Mouse (Mus musculus): ENCODE results near the gene Prr23a1. TPM values are rescaled to one million over a fixed set of nuclear protein-coding genes. Genes with fewer than 3 reads are reported as not detected.
"Not testable (repeated sequence)": the region's sequence is repeated elsewhere in the genome, so short reads cannot be mapped to it uniquely, and the experiment has no call there.

The Prr23a1 gene
- polyA plus RNA-seq (2017; shearing (Covaris generic)), result not detected

DNA sequence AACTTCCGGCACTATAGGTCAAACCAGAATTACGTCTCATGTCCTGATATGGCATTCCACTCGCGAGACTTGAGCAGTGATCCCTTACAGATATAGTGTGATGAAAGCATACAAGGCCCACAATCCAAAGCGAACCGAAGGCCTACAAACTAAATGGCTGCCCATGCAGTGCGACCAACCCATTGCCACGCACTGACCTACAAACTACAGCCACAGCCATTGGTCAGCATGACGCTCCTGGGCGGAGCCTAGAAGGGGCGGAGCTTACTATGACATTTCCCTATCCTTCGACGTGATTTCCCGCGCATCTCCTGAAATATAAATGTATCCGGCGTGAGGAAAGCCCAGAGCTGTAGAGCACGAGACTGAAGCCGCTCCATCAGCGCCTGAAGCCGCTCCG, at the start of gene Prr23a1:
TSS of gene Prr23a1 (plus strand) at position 387 of the 400 bp plus-strand sequence.
- ATAC-seq, result no peak

DNA sequence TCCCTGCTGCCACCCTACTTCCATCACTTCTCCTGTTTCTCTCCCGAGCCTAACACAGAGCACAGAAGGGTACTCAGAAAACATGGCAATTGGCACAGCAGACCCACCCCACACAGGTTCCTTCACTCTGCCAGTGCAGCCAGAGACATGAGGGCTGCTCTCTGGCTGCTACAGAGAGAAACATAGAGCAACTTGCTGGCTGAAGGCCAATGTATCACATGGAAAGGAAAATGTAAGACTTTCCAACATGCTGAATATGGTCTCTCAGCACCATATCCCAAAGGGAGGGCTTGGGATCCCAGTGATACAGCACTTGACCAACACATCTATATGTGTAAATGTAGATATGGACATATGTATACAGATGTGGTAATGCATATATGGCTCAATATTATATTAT, 43.3 kb upstream of the Prr23a1 start:
- ATAC-seq, result no peak

DNA sequence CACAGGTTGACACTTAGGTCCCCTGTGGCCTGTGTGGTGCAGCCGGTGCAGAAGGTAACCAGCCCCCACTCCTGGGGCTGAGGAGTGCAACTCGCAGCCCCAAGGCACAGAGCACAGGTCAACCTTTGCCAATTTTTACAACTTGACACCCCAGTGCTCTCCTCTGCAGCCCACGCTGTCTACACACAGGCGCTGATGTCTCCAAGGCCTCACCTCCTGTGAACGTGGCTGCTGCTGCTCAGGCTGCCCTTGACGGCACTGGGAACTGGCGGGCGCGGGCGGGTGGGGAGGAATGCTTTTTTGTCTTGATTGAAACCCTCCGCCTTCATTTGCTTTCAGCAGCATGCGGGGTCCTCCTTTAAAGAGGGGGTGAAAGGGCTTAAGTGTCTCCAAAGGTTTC, 38.3 kb upstream of the Prr23a1 start:
- ATAC-seq, result no peak

DNA sequence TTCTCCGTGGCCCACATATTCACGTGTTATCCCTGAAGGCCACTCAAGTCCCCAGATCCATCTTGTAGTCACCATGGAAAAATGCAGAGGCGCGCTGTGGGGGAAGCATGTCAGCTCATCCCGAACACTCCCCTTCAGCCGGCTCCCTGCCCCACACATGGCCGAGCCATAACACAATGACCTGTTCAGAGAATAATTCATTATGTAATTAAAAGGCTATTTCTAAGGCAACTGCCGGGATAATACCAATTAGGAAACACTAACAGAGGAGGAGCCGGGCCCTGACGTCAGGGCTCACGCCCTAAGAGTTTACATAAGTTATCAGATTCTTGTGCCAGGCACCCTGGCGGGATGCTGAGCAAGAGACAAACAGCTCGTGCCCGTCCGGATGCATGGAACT, 36.8 kb upstream of the Prr23a1 start:
- no peak for ATAC-seq

DNA sequence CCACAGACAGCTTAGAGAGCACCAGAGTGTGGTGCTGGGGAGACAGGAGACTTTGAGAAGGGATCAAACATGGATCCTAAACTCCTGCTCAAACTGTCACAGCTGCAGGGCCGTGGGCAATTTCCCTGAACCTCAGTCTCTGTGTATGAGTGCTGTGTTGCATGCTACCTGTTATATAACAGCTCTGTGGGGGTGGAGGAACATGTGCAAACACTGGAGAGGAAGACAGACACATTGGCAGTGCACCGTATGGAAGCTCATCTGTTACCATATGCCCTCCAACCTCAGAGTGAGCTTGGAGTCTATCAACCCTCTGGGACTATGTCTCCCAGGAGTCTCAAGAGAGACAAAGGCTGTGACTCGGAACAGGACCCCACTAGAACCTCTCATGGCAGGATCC, 36.4 kb upstream of the Prr23a1 start:
- ATAC-seq, result no peak

DNA sequence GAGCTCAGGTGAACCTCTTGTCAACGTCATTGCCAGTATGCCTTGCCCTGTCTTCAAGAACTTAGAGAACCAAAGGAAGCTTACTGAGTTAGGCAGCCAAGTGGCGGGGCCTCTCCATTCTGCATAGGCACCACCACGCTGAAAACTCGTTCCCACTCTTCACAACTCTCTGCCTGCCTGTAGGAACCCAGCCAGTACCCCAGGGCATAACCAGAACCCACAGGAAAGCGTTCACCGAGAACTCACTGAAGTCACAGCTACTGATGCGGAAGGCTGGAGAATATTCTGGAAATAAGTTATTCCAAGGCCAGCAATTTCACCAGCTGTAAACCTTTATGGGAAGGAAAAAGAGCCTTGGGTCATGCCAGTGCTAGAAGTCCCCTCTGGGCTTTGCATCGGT, 34.7 kb upstream of the Prr23a1 start:
- no peak for ATAC-seq

DNA sequence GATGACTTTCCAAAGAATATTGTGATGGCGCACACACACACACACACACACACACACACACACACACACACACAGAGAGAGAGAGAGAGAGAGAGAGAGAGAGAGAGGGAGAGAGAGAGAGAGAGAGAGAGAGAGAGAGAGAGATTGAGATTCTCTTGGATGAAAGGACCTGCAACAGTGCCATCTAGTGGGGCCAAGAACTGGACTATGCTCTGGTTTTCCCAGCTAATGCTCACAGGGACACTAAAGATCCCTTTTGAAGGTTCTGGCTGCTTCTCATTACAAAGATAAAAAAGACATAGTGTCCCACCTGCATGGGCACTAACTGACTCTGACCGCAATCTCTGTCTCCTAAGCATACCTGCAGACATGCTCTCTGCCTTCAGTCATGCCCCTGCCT, 32.8 kb upstream of the Prr23a1 start:
- not testable (repeated sequence) for ATAC-seq

DNA sequence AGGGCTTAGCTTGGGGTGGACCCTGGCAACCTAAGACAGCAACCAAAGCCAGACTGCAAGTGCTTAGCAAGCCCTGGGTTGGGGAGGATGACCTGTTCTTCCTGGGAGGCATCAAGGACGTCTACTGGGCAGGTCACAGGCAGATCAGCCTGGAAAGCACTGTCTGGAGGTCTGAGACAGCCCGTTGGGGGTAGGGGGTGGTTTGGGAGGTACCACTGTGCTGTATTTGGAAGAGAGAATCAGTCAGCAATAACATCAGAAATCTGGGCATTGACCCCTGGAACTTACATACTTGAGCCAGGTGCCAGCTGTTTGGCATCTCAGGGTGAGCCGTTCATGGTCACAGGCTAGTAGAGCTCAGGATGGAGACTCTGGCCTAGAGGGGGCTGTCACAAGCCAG, 26.2 kb upstream of the Prr23a1 start:
- ATAC-seq, result no peak

DNA sequence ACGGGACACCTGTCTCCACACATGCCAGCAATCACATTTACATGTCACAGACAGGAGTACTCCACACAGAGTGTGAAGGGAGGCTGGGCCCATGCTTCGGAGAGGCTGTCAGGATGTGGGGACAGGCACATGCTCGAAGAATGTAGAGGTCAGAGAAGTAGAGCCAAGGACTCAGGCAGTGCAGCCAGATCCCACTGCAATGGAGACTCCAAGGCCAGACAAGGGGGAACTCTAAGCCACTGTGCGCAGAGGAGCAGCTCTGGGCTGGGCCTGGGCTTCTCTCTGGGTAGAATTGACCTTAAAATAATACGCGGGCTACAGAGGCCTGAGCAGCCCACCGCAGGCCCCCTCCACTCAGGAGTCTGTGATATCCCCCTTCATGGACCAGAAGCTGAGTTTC, 24.7 kb upstream of the Prr23a1 start:
- no peak for ATAC-seq

DNA sequence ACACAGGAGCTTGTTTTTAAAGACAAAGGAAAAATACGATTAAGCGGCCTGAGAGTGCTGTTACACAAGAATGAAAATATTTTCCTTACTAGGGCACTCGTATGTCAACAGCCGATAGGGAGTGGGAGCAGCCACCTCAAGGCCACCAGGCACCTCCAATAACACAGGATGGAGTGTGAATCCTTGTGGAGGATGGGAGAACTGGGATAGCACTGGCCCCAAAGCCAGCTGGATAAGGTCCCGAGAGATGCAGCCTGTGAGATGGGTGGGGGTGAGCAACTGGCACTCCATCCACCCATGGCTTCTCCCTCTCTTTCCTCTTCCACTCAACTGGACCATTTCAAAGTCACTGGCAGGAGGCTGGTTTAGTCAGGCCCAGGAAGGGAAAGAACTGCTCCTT, 23.3 kb upstream of the Prr23a1 start:
- ATAC-seq, result no peak

DNA sequence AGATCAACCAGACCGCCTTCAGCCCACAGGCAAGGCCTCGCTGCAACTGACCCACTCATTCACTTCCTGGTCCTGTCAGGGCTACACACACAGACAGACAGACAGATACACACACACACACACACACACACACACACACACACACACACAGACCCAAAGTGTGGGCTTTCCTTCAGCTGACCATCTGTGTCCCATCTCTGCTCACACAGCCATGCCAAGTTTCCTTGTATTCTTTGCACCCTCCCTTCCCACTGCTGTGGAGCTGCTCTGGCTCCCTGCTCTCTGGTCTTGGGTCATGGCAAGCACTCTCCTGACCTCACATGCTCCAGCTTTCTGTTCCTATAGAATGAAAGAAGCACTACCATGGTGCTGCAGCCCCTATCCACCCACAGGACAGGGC, 22.8 kb upstream of the Prr23a1 start:
- no peak for ATAC-seq

DNA sequence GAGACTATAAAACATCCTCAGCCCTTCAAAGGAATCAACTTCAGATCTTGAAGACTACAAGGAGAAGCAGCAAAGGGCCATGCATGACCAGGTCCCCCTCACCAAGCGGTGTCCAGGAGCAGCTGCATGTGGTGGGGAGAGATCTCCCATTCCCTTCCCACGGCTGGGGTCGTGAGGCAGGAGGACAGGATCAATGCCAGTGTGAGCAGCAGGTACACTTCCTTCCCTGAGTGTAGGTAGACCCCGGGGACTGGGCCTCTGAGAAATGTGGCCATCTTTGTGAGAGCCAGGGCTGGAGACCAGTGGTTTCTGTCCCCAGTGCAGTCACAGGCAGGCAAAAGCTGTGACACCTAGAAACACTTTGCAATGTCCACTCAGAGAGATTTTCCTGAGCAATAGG, 21.8 kb upstream of the Prr23a1 start:
- no peak for ATAC-seq

DNA sequence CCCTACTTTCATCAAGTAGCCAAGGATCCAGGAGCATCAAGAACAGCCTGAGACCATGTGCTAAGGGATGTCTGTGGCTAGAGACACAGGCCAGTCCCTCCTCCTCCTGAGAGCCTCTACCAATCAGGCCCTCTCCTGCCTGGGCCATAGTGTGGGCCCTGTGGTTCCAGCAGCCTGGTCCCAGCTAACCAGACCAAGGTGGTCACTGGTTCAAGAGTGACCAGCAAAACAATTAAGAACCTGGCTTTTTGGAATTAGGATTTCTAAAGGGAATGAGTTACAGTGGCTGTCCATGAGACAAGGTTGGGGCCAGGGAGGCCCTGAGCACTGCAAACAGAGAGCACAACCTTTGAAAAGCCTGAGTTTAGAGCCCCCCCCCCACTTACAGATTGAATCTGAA, 21.2 kb upstream of the Prr23a1 start:
- ATAC-seq, result no peak

DNA sequence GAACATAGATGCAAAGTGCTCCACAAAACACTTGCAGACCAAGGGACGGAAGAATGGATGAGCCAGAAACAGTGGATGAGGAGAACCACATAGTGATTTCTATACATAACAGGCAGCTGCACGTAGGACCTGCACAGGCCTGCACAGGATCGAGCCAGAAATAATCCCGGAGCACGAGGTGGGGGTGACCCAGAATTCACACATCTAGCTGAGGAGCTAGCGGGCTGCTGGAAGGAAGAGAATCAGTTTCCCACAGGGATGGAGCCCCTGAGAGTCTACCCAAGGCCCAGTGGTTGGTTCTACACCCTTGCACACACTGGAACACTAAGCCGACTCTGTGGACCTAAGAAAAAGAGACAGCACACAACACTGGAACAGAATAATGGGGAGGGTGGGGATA, 18.5 kb upstream of the Prr23a1 start:
- no peak for ATAC-seq

DNA sequence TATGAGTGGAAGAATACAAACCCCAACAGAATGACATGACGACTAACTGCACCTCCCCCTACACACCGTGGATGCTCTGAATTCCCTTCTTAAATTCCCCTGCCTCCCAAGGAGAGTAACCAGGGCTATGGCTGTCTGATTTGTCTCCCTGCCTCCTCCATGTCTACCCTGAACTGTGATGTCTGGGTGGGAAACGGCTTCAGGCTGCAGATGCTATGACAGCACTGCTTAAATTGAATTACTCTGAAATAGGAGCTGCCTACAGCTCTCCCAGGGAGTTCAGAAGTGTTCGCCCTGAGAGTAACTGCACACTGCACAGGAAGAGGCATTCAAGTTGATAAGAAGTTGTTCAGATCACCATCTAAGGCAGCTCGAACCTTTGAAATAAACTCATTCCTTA, 12.8 kb upstream of the Prr23a1 start:
- ATAC-seq, result no peak

DNA sequence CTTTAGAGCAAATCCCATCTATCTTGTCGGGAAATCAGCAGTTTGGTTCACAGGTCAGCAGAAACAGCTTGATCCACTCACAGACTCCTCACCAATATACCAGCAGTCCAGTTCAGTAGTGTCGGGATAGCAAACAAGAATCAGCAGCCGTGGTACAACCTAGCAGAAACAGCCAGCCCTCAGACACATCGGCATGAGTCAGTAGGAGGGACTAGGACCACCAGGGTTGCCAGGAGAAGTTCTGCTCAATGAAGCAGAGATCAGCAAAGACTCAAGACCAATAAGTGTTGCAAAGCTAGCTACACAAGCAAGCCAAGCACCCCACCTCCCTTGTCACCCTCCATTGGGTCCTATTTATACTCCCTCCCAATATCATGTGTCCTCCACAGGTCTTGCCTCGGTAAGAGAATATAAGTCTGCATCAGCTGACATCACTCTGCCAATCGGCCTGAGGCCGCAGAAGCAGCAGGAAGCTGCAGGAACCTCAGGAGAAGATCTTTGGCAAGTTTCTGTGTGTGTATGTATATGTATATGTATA, 4.7 kb upstream of the Prr23a1 start:
- no peak for ATAC-seq

DNA sequence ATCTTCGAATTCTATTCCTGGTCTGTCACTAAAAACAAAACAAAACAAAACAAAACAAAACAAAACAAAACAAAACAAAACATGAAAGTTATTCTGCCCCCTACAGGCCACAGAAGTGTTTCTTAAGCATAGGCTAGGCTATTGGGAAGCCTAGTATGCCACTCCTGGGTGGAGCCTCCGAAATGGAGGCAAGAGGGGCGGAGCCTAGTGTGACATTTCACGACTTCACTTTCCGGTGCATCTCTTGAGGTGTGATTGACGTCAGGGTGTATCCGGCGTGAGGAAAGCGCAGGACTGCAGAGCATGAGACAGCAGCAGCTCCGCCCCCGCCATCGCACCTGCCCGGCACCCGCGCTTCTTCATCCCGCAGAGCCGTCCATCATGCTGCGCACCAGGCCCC, 13.9 kb downstream of the Prr23a1 start, which contains the start of gene Prr23a2:
TSS of gene Prr23a2 (plus strand) at position 285 of the 400 bp plus-strand sequence.
- no peak for ATAC-seq

DNA sequence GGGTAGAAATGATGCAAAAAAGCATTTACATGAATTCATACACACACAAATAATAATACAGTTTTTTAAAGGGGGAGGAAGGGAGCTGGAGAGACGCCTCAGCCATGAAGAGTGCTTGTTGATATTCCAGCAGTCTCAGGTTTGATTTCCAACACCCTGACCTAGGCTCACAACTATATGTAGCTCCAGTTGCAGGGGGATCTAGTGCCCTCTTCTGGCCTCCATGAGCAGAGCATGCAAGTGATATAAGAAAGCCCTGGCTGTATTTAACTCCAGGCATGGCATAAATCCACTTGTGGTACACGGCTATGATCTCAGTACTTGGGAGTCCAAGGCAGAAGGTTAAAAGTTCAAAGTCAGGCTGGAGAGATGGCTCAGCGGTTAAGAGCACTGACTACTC, 21.2 kb downstream of the Prr23a1 start:
- ATAC-seq, result no peak

DNA sequence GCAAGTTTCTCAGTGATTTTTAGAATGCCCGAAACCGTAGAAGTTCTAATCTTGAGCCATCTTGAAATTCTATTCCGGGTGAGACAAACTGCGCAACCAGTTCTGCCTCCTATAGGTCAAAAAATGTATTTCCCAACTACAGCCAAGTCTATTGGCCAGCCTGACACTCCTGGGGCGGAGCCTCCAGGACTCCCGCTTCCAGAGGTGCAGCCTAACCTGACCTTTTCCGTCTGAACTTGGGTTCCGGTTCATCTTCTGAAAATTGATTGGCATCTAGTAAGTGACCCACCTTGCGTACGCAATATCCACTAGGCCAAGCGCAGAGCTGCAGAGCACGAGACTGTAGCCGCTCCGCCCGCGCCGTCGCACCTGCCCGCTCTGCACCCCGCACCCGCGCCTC, 22.3 kb downstream of the Prr23a1 start, which contains the start of gene Prr23a3:
TSS of gene Prr23a3 (plus strand) at position 197 of the 400 bp plus-strand sequence.
- no peak for ATAC-seq

Other genes starting within 250 kb of the Prr23a1 start
- 10 to 100 TPM in 1 of 2 experiments, 1 to 10 TPM in 1; 9.4 to 18.6 TPM for gene Mrps22, start 240.8 kb upstream of the Prr23a1 start, polyA plus RNA-seq (2017; shearing (Covaris generic))
- not detected for gene Prr23a2, start 14.0 kb downstream of the Prr23a1 start, polyA plus RNA-seq (2017; shearing (Covaris generic))
- not detected for gene Prr23a3, start 22.3 kb downstream of the Prr23a1 start, polyA plus RNA-seq (2017; shearing (Covaris generic))
- not detected for gene 7420426K07Rik, start 60.6 kb downstream of the Prr23a1 start, polyA plus RNA-seq (2017; shearing (Covaris generic))
- gene Foxl2, start 112.8 kb downstream of the Prr23a1 start, polyA plus RNA-seq (2017; shearing (Covaris generic)), result not detected
- 10 to 100 TPM; 48.3 to 57.8 TPM for gene Faim, start 143.9 kb downstream of the Prr23a1 start, polyA plus RNA-seq (2017; shearing (Covaris generic))
- under 1 TPM; 0.81 to 0.97 TPM for gene Gm1123, start 193.2 kb downstream of the Prr23a1 start, polyA plus RNA-seq (2017; shearing (Covaris generic))